Mouse (Mus musculus): ENCODE measurements around the gene Pkn3. TPM values are rescaled to one million over a fixed set of nuclear protein-coding genes. Genes with fewer than 3 reads are reported as not detected.
"Not testable (repeated sequence)": the region's sequence is repeated elsewhere in the genome, so short reads cannot be mapped to it uniquely, and the experiment has no call there.

Gene Pkn3
- total RNA-seq, 2 experiments from 2014 or later = 3.8 TPM

DNA sequence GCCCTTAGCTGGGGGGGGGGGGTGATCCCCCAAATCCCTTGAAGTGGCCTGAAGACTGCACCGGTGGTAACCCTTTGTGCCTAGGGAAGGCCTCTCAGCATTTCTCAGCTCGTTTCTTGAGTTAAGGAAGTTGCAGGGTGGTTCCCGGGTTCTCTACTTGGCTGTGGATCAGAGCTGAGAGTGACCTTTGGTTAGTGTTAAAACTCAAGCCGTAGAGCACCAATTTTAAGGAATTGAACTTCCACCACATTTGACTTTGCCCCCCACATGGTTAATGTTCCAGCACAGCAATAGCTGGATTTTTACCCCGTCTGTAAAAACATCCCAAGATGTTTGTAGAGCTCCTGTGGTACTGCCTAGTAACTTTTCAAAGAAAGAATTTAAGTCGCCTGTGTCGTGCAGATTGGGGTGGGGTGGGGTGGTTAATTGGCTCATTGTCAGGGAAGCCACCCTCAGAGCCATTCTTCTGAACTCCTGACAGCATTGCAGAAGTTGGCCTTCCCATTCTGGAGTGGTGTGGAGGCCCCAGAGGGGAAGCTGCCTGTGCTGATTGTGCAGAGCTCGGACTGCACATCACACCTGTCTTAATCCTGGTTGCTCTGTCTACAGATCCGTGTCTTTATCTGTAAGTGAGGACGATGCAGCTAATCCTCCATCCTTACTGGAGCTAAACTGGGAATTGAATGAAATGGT, 57.6 kb downstream of the Pkn3 start:
- no peak for DNase-seq (ENCODE audit: low spot score in 2 of 2)

DNA sequence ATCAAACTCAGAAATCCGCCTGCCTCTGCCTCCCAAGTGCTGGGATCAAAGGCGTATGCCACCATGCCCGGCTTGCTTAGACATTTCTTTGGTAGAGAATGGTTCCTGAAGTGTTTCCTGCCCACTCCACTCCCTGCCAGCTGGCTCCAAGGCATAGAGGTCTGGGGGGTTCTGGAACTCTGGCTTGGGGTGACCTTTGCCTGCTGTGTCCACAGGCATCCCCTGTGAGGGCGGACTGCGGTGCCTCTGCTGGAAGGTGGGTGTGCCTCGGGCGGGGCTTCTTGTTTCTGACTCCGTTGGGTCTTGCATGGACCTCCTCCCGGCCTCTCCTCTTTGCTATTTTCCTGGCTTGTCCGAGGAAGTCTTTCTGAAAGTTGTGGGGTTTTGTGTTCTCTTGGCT, 59.0 kb downstream of the Pkn3 start:
- no peak for DNase-seq (ENCODE audit: low spot score in 2 of 2)

DNA sequence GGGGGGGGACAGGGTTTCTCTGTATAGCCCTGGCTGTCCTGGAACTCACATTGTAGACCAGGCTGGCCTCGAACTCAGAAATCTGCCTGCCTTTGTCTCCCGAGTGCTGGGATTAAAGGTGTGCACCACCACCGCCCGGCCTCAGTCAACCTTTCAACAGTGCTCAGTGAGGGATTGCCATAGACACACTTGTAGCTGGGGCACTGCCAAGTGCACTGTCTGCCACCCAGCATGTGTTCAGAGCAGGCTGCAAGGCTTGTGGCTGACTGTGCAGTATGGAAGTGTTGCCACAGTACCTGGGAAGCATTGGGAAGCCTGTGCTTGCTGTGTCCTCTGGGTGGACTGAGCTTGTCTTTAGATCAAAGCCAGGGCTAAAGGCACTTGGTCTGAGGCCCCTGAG, 62.5 kb downstream of the Pkn3 start:
- not testable (repeated sequence) for DNase-seq (ENCODE audit: low spot score in 2 of 2)

Other genes starting within 250 kb of the Pkn3 start
- 1 to 10 TPM; 7.4 to 9.9 TPM for gene Cercam, start 208.5 kb upstream of the Pkn3 start, total RNA-seq (2021)
- 10 to 100 TPM; 84.6 to 94.6 TPM for gene Odf2, start 188.5 kb upstream of the Pkn3 start, total RNA-seq (2021)
- 10 to 100 TPM; 44.0 to 49.5 TPM for gene Gle1, start 142.3 kb upstream of the Pkn3 start, total RNA-seq (2021)
- 100 to 1,000 TPM; 825 to 827 TPM for gene Sptan1, start 112.1 kb upstream of the Pkn3 start, total RNA-seq (2021)
- gene Wdr34, start 28.8 kb upstream of the Pkn3 start, total RNA-seq (2021) = 10 to 100 TPM; 39.5 to 45.2 TPM
- gene Set, start 20.3 kb upstream of the Pkn3 start, total RNA-seq (2021) = 100 to 1,000 TPM; 191 to 199 TPM
- 1 to 10 TPM; 6.1 to 6.7 TPM for gene Zdhhc12, start 16.0 kb downstream of the Pkn3 start, total RNA-seq (2021)
- 100 to 1,000 TPM; 146 to 156 TPM for gene Zer1, start 46.9 kb downstream of the Pkn3 start, total RNA-seq (2021)
- 10 to 100 TPM; 43.7 to 50.5 TPM for gene Tbc1d13, start 56.1 kb downstream of the Pkn3 start, total RNA-seq (2021)
- 10 to 100 TPM; 19.3 to 23.3 TPM for gene Endog, start 93.8 kb downstream of the Pkn3 start, total RNA-seq (2021)
- gene Spout1, start 100.8 kb downstream of the Pkn3 start, total RNA-seq (2021) = 10 to 100 TPM; 32.5 to 33.9 TPM
- 10 to 100 TPM; 13.9 to 14.1 TPM for gene Kyat1, start 128.2 kb downstream of the Pkn3 start, total RNA-seq (2021)
- 10 to 100 TPM; 58.2 to 62.6 TPM for gene Lrrc8a, start 160.0 kb downstream of the Pkn3 start, total RNA-seq (2021)
- gene Gm28035, start 162.9 kb downstream of the Pkn3 start, total RNA-seq (2021) = 10 to 100 TPM in 1 of 2 experiments, 1 to 10 TPM in 1; 9.5 to 10.3 TPM
- 10 to 100 TPM; 17.7 to 19.6 TPM for gene Phyhd1, start 188.5 kb downstream of the Pkn3 start, total RNA-seq (2021)
- gene Gm28038, start 203.4 kb downstream of the Pkn3 start, total RNA-seq (2021) = not detected
- gene Dolk, start 208.7 kb downstream of the Pkn3 start, total RNA-seq (2021) = 10 to 100 TPM; 19.7 to 22.0 TPM
- 10 to 100 TPM; 21.3 to 24.1 TPM for gene Nup188, start 208.7 kb downstream of the Pkn3 start, total RNA-seq (2021)

Data from left cerebral cortex, adult 18-20 months (tissue).